In genomic region chr4:35305210-35305609, GRCm38 (mm10) we compare ENCODE assay signal across 27 mouse cellular contexts.
DNase-seq lines count a peak whose midpoint lies in the region; ATAC-seq and TF ChIP-seq lines count a peak whose summit lies in the region.
"Had no signal": no experiment of that assay in that cellular context is flagged by ENCODE, and none has a peak within 500 bp of the region (broad histone marks: within the 10 kb centered on the region; RNA-seq: fewer than 3 reads in every experiment).

No protein-coding gene starts in this region.

- ATAC-seq in lung, embryonic 16.5 days (ENCODE audit: low read depth), result peak; percentile 64; the same call in 1 of the 2 replicates
- ATAC-seq: intestine, postnatal 0 days; midbrain, embryonic 16.5 days had no signal

- no peaks in the 10 kb centered on the region for H3K4me1 ChIP-seq in lung, embryonic 16.5 days (replicated peaks; ENCODE audit: control insufficient read depth, insufficient read depth, low read length)
- no peaks in the 10 kb centered on the region for H3K4me1 ChIP-seq in brown adipose tissue, adult 24 weeks (ENCODE audit: control insufficient read depth, insufficient read depth, insufficient read length, low read length)
- H3K4me1 ChIP-seq in cerebellum, adult 2 months (ENCODE audit: control insufficient read depth, insufficient read depth, low read length), result no peaks in the 10 kb centered on the region
- H3K4me1 ChIP-seq: embryonic facial prominence, embryonic 13.5 days; limb, embryonic 10.5 days; limb, embryonic 15.5 days; liver, embryonic 15.5 days; lung, embryonic 15.5 days had no signal

- TF ChIP-seq POLR2A in cerebellum, adult 2 months (IDR thresholded peaks at IDR 0.05; ENCODE audit: borderline replicate concordance, insufficient read depth, low read length), result no peak

- no peaks in the 10 kb centered on the region for H3K9me3 ChIP-seq in lung, embryonic 16.5 days (ENCODE audit: control insufficient read depth, low read length)
- H3K9me3 ChIP-seq: embryonic facial prominence, embryonic 13.5 days; forebrain, embryonic 12.5 days; limb, embryonic 10.5 days; limb, embryonic 15.5 days; liver, embryonic 15.5 days; lung, embryonic 15.5 days; midbrain, embryonic 10.5 days had no signal

- TF ChIP-seq CTCF in cerebellum, adult 2 months (IDR thresholded peaks at IDR 0.05; ENCODE audit: borderline replicate concordance, insufficient read depth, low read depth, low read length), result no peak

- no peak overlapping the region for H3K4me2 ChIP-seq in lung, embryonic 16.5 days (ENCODE audit: low read depth, low read length)
- H3K4me2 ChIP-seq: embryonic facial prominence, embryonic 13.5 days; forebrain, embryonic 12.5 days; heart, embryonic 11.5 days; hindbrain, embryonic 14.5 days; limb, embryonic 15.5 days; liver, embryonic 15.5 days; lung, embryonic 15.5 days had no signal

- peak; percentile 9 for DNase-seq in adrenal gland, postnatal 14 days
- DNase-seq in adrenal gland, adult 18-20 months (ENCODE audit: low spot score in 2 of 2), result no peak
- DNase-seq in lung, postnatal 4 days, result no peak
- DNase-seq in cerebellum, adult 2 months, result no peak
- no peak for DNase-seq in cerebellum, postnatal 14 days
- DNase-seq: cerebellum, adult 11 months; cerebellum, adult 9-11 months; gastrocnemius, postnatal 10 days; heart, postnatal 4 days; kidney, adult 9 months; kidney, postnatal 10 days; thymus, adult 18-20 months; thymus, postnatal 25 days had no signal

- H3K9ac ChIP-seq in lung, embryonic 16.5 days (ENCODE audit: low read length), result no peak overlapping the region
- H3K9ac ChIP-seq: embryonic facial prominence, embryonic 13.5 days; forebrain, embryonic 12.5 days; hindbrain, embryonic 14.5 days; limb, embryonic 15.5 days; liver, embryonic 15.5 days; lung, embryonic 15.5 days had no signal

- 50% methylated on average over 1 of the region's 1 CpGs for WGBS in lung, embryonic 16.5 days
- 64% methylated on average over 1 of the region's 1 CpGs for WGBS in cerebellum, adult 2 months

- no peak overlapping the region for H3K4me3 ChIP-seq in lung, embryonic 16.5 days (ENCODE audit: low read length)
- H3K4me3 ChIP-seq in brown adipose tissue, adult 24 weeks (ENCODE audit: insufficient read depth, low read depth, low read length), result no peak overlapping the region
- no peak overlapping the region for H3K4me3 ChIP-seq in cerebellum, adult 2 months (replicated peaks; ENCODE audit: insufficient read depth, low read depth, low read length)
- H3K4me3 ChIP-seq: embryonic facial prominence, embryonic 13.5 days; forebrain, embryonic 12.5 days; limb, embryonic 10.5 days; limb, embryonic 15.5 days; liver, embryonic 15.5 days; lung, embryonic 15.5 days; midbrain, embryonic 10.5 days had no signal

- H3K36me3 ChIP-seq in lung, embryonic 16.5 days (ENCODE audit: control insufficient read depth, insufficient read depth, low read length), result no peaks in the 10 kb centered on the region
- H3K36me3 ChIP-seq: embryonic facial prominence, embryonic 13.5 days; forebrain, embryonic 12.5 days; limb, embryonic 10.5 days; limb, embryonic 15.5 days; liver, embryonic 15.5 days; lung, embryonic 15.5 days; midbrain, embryonic 10.5 days had no signal

- H3K27me3 ChIP-seq in lung, embryonic 16.5 days (ENCODE audit: control insufficient read depth, insufficient read depth, low read depth, low read length), result no peaks in the 10 kb centered on the region
- H3K27me3 ChIP-seq in cerebellum, adult 2 months (ENCODE audit: control insufficient read depth, insufficient read depth, low read length), result no peaks in the 10 kb centered on the region
- H3K27me3 ChIP-seq: embryonic facial prominence, embryonic 13.5 days; limb, embryonic 15.5 days; liver, embryonic 15.5 days; lung, embryonic 15.5 days had no signal

- H3K27ac ChIP-seq in lung, embryonic 16.5 days (ENCODE audit: low read length), result no peak overlapping the region
- peak overlapping the region; percentile 98 for H3K27ac ChIP-seq in brown adipose tissue, adult 24 weeks (replicated peaks; ENCODE audit: low read depth, low read length)
- H3K27ac ChIP-seq in cerebellum, adult 2 months (ENCODE audit: insufficient read depth, low read length), result no peak overlapping the region
- H3K27ac ChIP-seq: embryonic facial prominence, embryonic 13.5 days; forebrain, embryonic 12.5 days; hindbrain, embryonic 14.5 days; limb, embryonic 10.5 days; limb, embryonic 15.5 days; liver, embryonic 15.5 days; lung, embryonic 15.5 days; midbrain, embryonic 10.5 days; stomach, postnatal 0 days had no signal
